Mouse (Mus musculus) small intestine, adult 2 months (tissue): ENCODE results near the gene Mcl1.

Experiments used
- CTCF ChIP-seq: fragments of 200-500 bp; IDR thresholded peaks from 2 replicates; pipeline ENCODE4 v1.5.1; 2012; ENCODE audit warnings: low read depth, mild to moderate bottlenecking, control low read depth, inconsistent platforms, low read length, moderate library complexity, mixed read lengths; ENCODE audit not compliant: insufficient replicate concordance, insufficient read length; ENCODE audit errors: extremely low read depth
- POLR2A ChIP-seq: fragments of 200-500 bp; IDR thresholded peaks from 2 replicates; pipeline ENCODE4 v1.6.1; 2012; ENCODE audit warnings: low read depth, mild to moderate bottlenecking, control low read depth, inconsistent platforms, low read length, moderate library complexity

DNA sequence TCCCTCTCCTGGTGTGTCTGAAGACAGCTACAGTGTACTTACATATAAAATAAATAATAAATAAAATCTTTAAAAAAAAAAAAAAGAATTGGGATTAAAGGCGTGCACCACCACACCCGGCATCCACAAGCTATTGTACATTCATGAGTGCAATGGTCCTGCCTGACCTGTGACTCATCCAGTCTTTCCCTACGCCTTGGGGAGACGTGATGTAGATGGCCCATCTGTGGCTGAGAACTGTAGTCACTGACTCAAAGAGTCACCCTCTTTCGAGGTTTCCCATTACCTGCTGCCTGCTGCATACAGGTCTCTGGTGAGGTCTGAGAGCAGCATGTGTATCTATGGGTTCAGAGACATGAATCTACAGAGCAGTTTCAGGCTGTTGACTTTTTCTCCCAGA lies 10.6 kb upstream of the Mcl1 start:
- TF ChIP-seq POLR2A (no peak), CTCF (no peak)
